Mouse (Mus musculus): Measurements from ENCODE around the gene Asb1. TPM values are rescaled to one million over a fixed set of nuclear protein-coding genes. Genes with fewer than 3 reads are reported as not detected.
A peak's percentile ranks its signal among the peaks of the same experiment; 100 is the strongest.

The Asb1 gene
- 10 to 100 TPM; 17.3 to 27.2 (median 20.5) TPM for total RNA-seq (2022)

- DNase-seq (ENCODE audit: low spot score): peak; percentile 95
These were observed at the start of gene Asb1 for GRCm38 (mm10) chr1:91540271-91540826. Gene Asb1, plus strand, starts transcription at chr1:91540544.

GRCm38 (mm10) chr1:91492740-91493139 lies 47.6 kb upstream of the Asb1 start:
- no peak for DNase-seq (ENCODE audit: low spot score)

DNA sequence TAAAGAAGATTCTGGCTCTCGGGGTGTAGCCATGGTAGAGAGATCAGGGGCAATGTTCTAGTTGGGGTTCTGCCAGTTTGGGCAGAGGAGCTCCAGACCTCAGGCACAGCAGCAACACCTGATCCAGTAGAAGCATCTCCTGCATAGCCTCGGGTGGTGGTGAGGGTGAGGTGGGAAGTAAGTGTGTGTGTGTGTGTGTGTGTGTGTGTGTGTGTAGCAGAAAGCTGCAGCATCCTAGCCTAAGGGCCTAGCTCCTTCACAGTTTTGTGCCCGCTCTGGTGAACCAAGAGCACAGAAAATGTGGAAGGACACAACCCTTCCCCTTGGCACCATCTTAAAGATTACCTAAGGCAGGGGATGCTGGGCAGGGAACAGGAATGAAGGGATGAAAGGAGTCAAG lies 46.4 kb upstream of the Asb1 start:
- no peak for DNase-seq (ENCODE audit: low spot score)

- peak; percentile 85 for DNase-seq (ENCODE audit: low spot score)
These were observed 45.7 kb upstream of the Asb1 start, which contains the start of gene Traf3ip1 for GRCm38 (mm10) chr1:91494457-91495140. Gene Traf3ip1, plus strand, starts transcription at chr1:91494647.

GRCm38 (mm10) chr1:91495321-91495720 lies 45.0 kb upstream of the Asb1 start:
- no peak for DNase-seq (ENCODE audit: low spot score)

GRCm38 (mm10) chr1:91498579-91498978 lies 41.8 kb upstream of the Asb1 start:
- DNase-seq (ENCODE audit: low spot score): no peak

DNA sequence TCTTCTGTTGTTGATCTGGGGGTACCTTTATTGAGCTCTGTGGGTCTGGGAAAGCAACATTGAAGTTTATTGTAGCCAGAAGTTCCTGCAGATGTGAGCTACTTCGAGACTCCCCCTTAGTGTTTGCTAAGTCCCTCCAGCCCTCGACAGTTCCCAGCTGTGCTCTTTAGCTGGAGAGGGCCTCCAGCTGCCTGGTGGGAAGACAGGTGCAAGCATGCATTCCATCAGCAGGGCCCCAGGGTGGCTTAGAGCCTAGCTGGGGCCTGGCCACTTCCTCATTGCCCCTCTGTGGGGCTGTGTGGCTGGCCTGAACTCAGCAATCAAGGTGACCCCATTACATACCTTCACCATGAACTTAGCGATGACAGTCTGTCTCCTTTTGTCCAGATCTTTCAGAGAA lies 35.7 kb upstream of the Asb1 start:
- DNase-seq (ENCODE audit: low spot score): no peak

- DNase-seq (ENCODE audit: low spot score): no peak
These were observed 25.4 kb upstream of the Asb1 start for GRCm38 (mm10) chr1:91514916-91515315.

GRCm38 (mm10) chr1:91515642-91516041 lies 24.7 kb upstream of the Asb1 start:
- no peak for DNase-seq (ENCODE audit: low spot score)

GRCm38 (mm10) chr1:91523759-91524158 lies 16.6 kb upstream of the Asb1 start:
- DNase-seq (ENCODE audit: low spot score): peak; percentile 63

DNA sequence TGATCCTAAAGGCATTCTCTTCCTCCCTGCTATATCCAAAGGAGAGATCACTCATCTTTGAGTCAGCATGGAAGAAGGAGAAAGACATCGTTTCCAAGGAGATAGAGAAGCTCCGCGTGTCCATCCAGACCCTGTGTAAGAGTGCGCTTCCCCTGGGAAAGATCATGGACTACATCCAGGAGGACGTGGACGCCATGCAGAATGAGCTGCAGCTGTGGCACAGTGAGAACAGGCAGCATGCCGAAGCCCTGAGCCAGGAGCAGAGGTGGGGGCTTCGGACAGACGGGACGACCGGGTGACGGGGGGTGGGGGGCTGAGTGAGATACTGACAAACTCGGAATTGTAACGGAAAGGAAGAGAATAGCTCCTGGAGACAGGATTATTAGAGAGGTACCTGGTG lies 14.5 kb upstream of the Asb1 start:
- DNase-seq (ENCODE audit: low spot score): no peak

DNA sequence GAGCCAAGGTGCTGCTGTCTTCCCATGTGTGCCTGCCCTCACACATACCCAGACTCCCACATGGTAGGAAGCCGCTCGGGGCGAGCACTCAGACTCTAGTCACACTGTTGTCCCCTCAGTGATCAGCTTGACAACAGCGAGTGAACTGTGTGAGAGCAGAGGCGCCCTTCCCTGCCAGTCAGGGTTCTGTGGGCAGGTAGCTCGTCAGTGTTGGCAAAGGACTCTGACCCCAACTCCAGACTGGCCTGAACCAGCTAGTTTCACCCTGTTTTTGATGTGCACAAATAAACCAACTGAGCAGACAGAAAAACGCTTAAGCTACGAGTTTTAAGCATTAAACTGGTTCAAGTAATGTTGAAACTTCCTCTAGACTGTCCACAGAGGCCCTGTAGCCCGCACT lies 10.2 kb upstream of the Asb1 start:
- DNase-seq (ENCODE audit: low spot score): no peak

- no peak for DNase-seq (ENCODE audit: low spot score)
These were observed 8.1 kb upstream of the Asb1 start for GRCm38 (mm10) chr1:91532243-91532642.

- DNase-seq (ENCODE audit: low spot score): peak; percentile 12
These were observed 7.5 kb upstream of the Asb1 start for GRCm38 (mm10) chr1:91532892-91533291.

GRCm38 (mm10) chr1:91533483-91533882 lies 6.9 kb upstream of the Asb1 start:
- DNase-seq (ENCODE audit: low spot score): no peak

DNA sequence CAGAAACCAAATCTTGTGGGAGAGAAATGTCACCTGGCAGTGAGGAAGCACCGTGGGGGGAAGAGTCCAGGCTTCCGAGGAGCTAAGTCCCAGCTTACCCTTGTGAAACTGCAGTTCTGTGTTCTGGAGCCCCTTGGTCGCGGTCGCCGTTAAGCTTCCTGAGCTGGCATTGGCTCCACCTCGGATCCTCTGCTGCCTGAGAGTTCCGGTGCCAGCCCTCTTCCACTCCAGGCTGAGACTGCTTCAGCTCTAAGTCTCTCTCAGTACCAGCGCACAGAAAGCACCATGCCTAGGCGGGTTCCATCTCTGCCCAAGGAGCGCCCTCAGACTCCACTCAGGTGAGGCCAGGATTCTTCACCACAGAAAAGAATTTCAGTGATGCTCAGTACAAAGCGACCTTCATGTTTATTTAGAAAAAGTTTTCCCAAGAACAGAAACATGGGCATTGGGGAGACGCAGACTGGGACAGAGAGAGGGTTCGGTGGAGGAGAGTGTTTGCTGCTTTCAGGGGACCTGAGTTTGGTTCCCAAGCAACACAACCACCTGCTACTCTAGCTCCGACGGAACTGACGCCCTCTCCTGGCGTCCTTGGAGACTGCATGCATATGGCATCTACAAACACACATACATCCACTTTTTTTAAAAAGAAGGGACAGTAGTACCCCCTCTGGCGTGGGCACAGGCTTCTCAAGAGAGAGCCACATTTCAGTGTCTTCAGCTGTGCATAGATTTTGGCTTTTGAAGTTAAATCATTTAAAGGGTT lies 6.2 kb upstream of the Asb1 start:
- DNase-seq (ENCODE audit: low spot score): no peak

- DNase-seq (ENCODE audit: low spot score): no peak
These were observed 2.4 kb upstream of the Asb1 start for GRCm38 (mm10) chr1:91537786-91538569.

- no peak for DNase-seq (ENCODE audit: low spot score)
These were observed 1.8 kb upstream of the Asb1 start for GRCm38 (mm10) chr1:91538570-91538929.

- DNase-seq (ENCODE audit: low spot score): no peak
These were observed 1.1 kb upstream of the Asb1 start for GRCm38 (mm10) chr1:91539246-91539645.

DNA sequence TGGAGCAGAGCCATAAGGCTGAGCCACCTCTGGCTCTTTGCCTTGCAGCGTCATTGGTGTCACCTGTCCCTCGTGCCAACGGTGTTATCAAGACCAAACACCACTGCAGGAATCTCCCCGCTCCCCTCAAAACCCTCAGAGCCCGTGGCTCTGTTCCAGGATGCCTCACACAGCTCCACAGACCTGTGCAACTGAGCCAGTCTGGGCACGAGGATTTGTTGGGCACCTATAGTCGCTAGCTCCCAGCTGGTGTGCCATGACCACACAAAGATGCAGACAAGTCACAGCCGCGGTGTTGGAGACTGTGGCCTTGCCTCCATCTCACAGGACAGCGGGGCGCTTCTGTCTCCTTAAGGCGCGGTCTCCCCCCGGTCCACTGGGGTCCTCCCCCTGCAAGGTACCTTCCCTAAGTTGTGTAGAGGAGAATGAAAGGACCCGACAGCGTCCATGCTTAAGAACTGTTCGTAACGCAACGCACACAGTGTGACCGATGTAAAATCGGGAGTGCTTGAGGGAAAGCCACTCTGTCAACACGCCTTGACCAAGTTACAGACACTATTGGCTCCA lies 557 bp upstream of the Asb1 start:
- DNase-seq (ENCODE audit: low spot score): peak; percentile 9

DNA sequence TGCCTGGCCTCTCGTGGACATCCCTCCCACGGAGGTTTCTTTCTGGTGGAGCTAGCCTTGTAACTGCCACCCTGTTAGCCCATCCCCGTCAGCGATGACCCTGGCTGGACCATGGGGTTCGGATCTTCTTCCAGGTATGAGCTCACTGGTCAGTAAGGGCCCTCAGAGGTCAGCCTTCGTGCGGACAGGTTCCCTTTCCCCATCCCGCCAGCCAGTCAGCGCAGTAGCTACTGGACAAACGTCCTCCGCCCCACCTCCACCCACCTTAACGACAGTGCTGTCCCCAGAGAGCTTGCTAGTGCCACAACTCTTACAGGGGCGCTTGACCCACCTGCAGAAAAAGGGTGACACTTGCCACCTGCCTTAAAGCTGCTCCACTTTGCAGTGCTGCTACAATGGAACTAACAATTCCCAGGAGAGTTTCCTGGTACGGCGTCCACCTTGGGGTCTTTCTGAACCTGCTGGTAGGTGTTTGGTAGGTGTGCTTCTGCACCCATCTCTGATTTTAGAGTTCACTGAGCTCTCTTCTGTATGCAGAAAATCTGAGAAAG lies 773 bp downstream of the Asb1 start:
- no peak for DNase-seq (ENCODE audit: low spot score)
